Mouse (Mus musculus): ENCODE results near the gene Rrp12.

- no peak for TF ChIP-seq POLR2A (IDR thresholded peaks at IDR 0.05; ENCODE audit: low read depth, low read length)
- no peak for TF ChIP-seq CTCF (IDR thresholded peaks at IDR 0.05; ENCODE audit: extremely low read depth, insufficient read depth, insufficient read length, insufficient replicate concordance)
Observed at GRCm38 (mm10) chr19:41835816-41836215, 60.2 kb downstream of the Rrp12 start.
